Comparison of ENCODE assay signal across 8 mouse cellular contexts in the genomic region with DNA sequence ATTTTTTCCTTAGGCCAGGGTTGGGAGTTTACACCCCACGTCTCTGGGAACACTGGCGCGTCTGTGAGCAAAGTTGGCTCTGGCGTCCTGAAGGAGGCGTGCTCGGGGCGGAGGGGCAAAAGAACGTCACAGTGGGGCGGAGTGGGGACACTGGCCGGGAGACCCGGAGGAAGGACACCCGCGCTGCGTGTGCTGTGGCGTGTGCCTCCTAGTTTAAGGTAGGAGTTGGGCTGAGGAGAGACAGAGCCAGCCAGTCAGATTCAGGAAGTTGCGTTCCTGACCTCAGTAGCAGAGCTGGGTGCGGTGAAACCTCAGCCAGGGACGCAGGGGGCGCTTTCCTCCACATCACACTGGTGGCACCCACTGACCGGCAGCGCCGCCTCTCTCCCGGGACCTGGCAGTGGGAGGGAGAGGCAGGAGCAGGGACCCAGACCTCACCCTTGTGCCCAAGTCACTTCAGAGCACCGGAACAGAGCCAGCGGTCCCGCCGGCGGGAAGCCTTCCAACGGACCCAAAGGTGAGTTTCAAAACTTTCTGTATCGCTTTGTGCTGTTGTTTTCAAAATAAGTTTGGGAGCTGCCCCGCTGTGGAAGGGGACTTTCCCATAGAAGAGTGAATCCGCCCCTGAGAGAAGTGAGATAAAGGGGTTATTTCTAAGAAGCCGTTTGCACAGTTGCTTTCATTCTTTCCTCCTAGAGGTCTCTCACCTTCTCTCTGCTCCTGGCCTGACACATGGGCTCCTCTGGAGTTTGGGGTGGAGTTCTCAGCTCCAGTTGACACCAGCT. TPM values are rescaled to one million over a fixed set of nuclear protein-coding genes. Genes with fewer than 3 reads are reported as not detected.
DNase-seq lines count a peak whose midpoint lies in the region; ATAC-seq and TF ChIP-seq lines count a peak whose summit lies in the region.

A gene (plus strand): TSS at position 146 of the 785 bp plus-strand sequence.

- H3K9me3 ChIP-seq in ES-E14 (ENCODE audit: control insufficient read depth, insufficient read depth, low read depth, low read length) = no peaks in the 10 kb centered on the region
- H3K9me3 ChIP-seq in erythroblast, embryonic 14.5 days (ENCODE audit: control insufficient read depth, low read length) = no peaks in the 10 kb centered on the region
- H3K9me3 ChIP-seq in heart, embryonic 15.5 days (replicated peaks) = no peaks in the 10 kb centered on the region

- in situ Hi-C loops in ES-E14 (cut with MboI; ENCODE audit: low sequenced_read_pairs in 2 of 2, unreplicated experiment in 2 of 2) = no loop called here

- WGBS in heart, embryonic 15.5 days = 2% methylated on average over 33 of the region's 33 CpGs
- 3% methylated on average over 33 of the region's 33 CpGs for WGBS in macrophage (ENCODE audit: missing documents)

- DNase-seq in ES-E14 (ENCODE audit: low read depth, low spot score) = no peak
- peak; percentile 28 to 58 for DNase-seq in adrenal gland, postnatal 4 days (ENCODE audit: low spot score in 2 of 2)
- peak; percentile 86 for DNase-seq in kidney, postnatal 10 days
- peak; percentile 64 for DNase-seq in retina, postnatal 1 day
- DNase-seq in urinary bladder, postnatal 25 days (ENCODE audit: low spot score) = peak; percentile 66

- H3K9ac ChIP-seq in ES-E14 (ENCODE audit: insufficient read depth, low read depth, low read length, poor library complexity, severe bottlenecking) = peak within 1 kb of the TSS; percentile 56
- peak within 1 kb of the TSS; percentile 67 for H3K9ac ChIP-seq in heart, embryonic 15.5 days

- H3K36me3 ChIP-seq in ES-E14 (ENCODE audit: control insufficient read depth, insufficient read depth, low read length, poor library complexity, severe bottlenecking) (no peaks in the 10 kb centered on the region), macrophage (ENCODE audit: inconsistent target) (no peaks in the 10 kb centered on the region)
- H3K36me3 ChIP-seq in erythroblast, embryonic 14.5 days (ENCODE audit: control insufficient read depth) = peaks cover 35% of the 10 kb centered on the region
- no peaks in the 10 kb centered on the region for H3K36me3 ChIP-seq in heart, embryonic 15.5 days

- H3K27ac ChIP-seq in ES-E14 (ENCODE audit: insufficient read depth, low read depth, low read length, poor library complexity, severe bottlenecking) (no peak within 1 kb of the TSS), macrophage (no peak within 1 kb of the TSS)
- peak within 1 kb of the TSS; percentile 75 for H3K27ac ChIP-seq in heart, embryonic 15.5 days

- peaks cover 9% of the 10 kb centered on the region for H3K27me3 ChIP-seq in erythroblast, embryonic 14.5 days (ENCODE audit: control insufficient read depth)
- no peaks in the 10 kb centered on the region for H3K27me3 ChIP-seq in heart, embryonic 15.5 days

- peak within 1 kb of the TSS; percentile 81 for H3K4me2 ChIP-seq in heart, embryonic 15.5 days

- no peaks in the 10 kb centered on the region for H3K79me2 ChIP-seq in macrophage (ENCODE audit: inconsistent target)

- peak within 1 kb of the TSS; percentile 61 to 62 for H3K4me3 ChIP-seq in ES-E14 (ENCODE audit: insufficient read depth in 1 of 2, low read depth in 1 of 2, low read length in 2 of 2, poor library complexity in 1 of 2, severe bottlenecking in 1 of 2)
- peak within 1 kb of the TSS; percentile 97 for H3K4me3 ChIP-seq in erythroblast, embryonic 14.5 days (replicated peaks)
- H3K4me3 ChIP-seq in heart, embryonic 15.5 days = peak within 1 kb of the TSS; percentile 66
- H3K4me3 ChIP-seq in macrophage (ENCODE audit: inconsistent target) = peak within 1 kb of the TSS; percentile 53

- ATAC-seq in heart, embryonic 15.5 days (replicated peaks; ENCODE audit: insufficient number of reproducible peaks, insufficient read depth, low FRiP score, low read depth) = peak; percentile 82

- H3K4me1 ChIP-seq in ES-E14 (ENCODE audit: control insufficient read depth in 2 of 2, insufficient read depth in 2 of 2, low read length in 2 of 2, poor library complexity in 1 of 2) = no peaks in the 10 kb centered on the region; a peak in 1 of 4 replicates
- H3K4me1 ChIP-seq in erythroblast, embryonic 14.5 days (ENCODE audit: control insufficient read depth) = peaks cover 72% of the 10 kb centered on the region
- peaks cover 31% of the 10 kb centered on the region for H3K4me1 ChIP-seq in heart, embryonic 15.5 days (replicated peaks)

TF ChIP-seq in ES-E14, 5 proteins besides CTCF, POLR2A, EP300 and RAD21:
- TF ChIP-seq ZC3H11A (IDR thresholded peaks at IDR 0.05; ENCODE audit: borderline replicate concordance, low read depth, low read length) (no peak), MAFK (IDR thresholded peaks at IDR 0.05; ENCODE audit: insufficient read depth, low read depth, low read length) (no peak), ZNF384 (IDR thresholded peaks at IDR 0.05; ENCODE audit: low read depth, low read length) (no peak), HCFC1 (IDR thresholded peaks at IDR 0.05; ENCODE audit: borderline replicate concordance, insufficient read depth, low read length) (no peak), CHD2 (IDR thresholded peaks at IDR 0.05; ENCODE audit: low read depth, low read length) (no peak)

RNA-seq across cellular contexts. Expression of the gene that starts here (rescaled TPM):
- total RNA-seq in ES-E14 (2012; rRNA removed) = 0.45 TPM in 1 of 2 replicates, not detected in the other
- total RNA-seq in adrenal gland, postnatal 4 days (2021) = 10 to 100 TPM; 11.0 to 15.6 TPM
- 3.7 and 4.4 TPM in 2 replicates for polyA plus RNA-seq in erythroblast, embryonic 14.5 days (2012)
- 17.0 and 20.0 TPM in 2 replicates for polyA plus RNA-seq in heart, embryonic 15.5 days (2015; fragmentation: Nextera tagmentation; extraction: Ambion mirVana)
- 10 to 100 TPM in 6 of 26 experiments, 1 to 10 TPM in 20; 1.5 to 31.4 (median 5.1) TPM for total RNA-seq in macrophage (2018; cell fraction: chromatin; rRNA removed)
- 1 to 10 TPM in 16 of 26 experiments, under 1 TPM in 10; 0.49 to 6.2 (median 1.3) TPM for total RNA-seq in macrophage (2018; cell fraction: cytosol; rRNA removed)
- total RNA-seq in macrophage (2018; cell fraction: nucleus; rRNA removed) = 10 to 100 TPM in 4 of 26 experiments, 1 to 10 TPM in 22; 1.7 to 28.4 (median 5.2) TPM
- 0.33 to 2.1 TPM (median 0.75 TPM) in 3 replicates for polyA plus RNA-seq in macrophage (2018)
